Mouse (Mus musculus): ENCODE measurements at regions not wholly inside any gene's neighbourhood (a gene's known extent, or its start where the extent isn't known, plus 50 kb on each side); places are given as distances from the start of the nearest gene placed in this dataset.

DNA sequence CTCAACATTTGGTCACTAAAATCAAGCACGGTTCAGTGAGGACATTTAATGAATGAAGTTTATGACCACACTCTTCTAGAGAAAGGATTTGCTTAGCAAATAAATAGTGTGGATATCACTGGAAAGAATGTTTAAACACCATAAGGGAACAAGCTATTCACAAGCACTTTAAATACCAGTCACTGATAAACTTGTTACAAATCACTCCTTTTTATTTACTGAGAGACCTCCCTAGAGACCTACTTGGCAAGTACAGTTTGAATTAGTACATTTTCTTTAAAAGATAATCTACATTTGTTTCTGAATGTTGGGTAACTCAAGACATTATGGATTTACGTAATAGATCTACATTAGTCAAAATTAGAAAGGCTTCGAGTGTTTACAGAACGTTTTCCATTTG is 162.2 kb upstream of the Pappa start:
- POLR2A ChIA-PET = no interaction called here
- CTCF ChIA-PET = no interaction called here
- TF ChIP-seq CTCF (IDR thresholded peaks at IDR 0.05) = no peak
- DNase-seq (ENCODE audit: low read depth, low spot score) (no peak), ATAC-seq (no peak)
- in situ Hi-C loops (cut with MboI; ENCODE audit: low pct_unique_long_range_greater_than_20kb) = no loop called here
- no peaks in the 10 kb centered on the region for H3K27me3 ChIP-seq
